ENCODE assay signal across 9 mouse cellular contexts in the genomic region with DNA sequence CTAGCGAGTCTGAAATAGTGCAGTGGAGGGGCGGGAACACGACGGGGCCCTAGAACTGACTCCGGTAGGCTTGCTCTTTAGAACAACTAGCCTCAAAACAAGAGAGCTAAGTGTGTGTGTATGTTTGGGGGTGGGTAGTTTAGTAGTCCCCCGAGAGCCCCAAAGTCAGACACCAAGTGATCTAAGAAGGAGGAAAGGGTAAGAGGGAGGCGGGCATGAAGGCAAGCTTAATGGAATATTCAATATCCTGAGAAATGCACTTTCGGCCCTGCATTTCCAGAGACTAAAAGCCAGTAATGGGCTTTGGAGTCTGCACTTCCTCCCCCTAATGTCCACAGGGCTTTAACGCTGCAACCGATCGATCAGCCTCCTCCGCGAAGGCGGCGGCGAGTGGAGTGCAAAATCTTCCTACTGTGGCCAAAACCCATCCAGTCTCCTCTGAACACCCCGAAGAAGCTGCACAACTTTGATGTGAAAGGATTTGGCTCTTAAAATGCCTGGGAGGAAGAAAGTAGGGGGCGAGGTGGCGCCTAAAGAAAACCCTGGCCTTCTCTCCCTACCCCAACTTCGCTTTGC. TPM values are rescaled to one million over a fixed set of nuclear protein-coding genes. Genes with fewer than 3 reads are reported as not detected.
A peak's percentile ranks its signal among the peaks of the same experiment; 100 is the strongest.
DNase-seq lines count a peak whose midpoint lies in the region; ATAC-seq and TF ChIP-seq lines count a peak whose summit lies in the region.
"Had no signal": no experiment of that assay in that cellular context is flagged by ENCODE, and none has a peak within 500 bp of the region (broad histone marks: within the 10 kb centered on the region; RNA-seq: fewer than 3 reads in every experiment).

No protein-coding gene starts in this region.

- 0 out of 2 replicates have a peak, but pooled peaks have one; percentile 1 for TF ChIP-seq CTCF in forebrain, postnatal 0 days (IDR thresholded peaks at IDR 0.05; ENCODE audit: low read depth)
- no peak for TF ChIP-seq CTCF in kidney, postnatal 0 days (IDR thresholded peaks at IDR 0.05; ENCODE audit: low read depth)

- no peaks in the 10 kb centered on the region for H3K36me3 ChIP-seq in forebrain, postnatal 0 days (ENCODE audit: insufficient read depth)
- no peaks in the 10 kb centered on the region for H3K36me3 ChIP-seq in kidney, postnatal 0 days (ENCODE audit: insufficient read depth, low read length)

- 18% methylated on average over 20 of the region's 20 CpGs for WGBS in forebrain, postnatal 0 days
- 20% methylated on average over 20 of the region's 20 CpGs for WGBS in kidney, postnatal 0 days

- ATAC-seq in forebrain, postnatal 0 days = 0 out of 2 replicates have a peak, but pooled peaks have one; percentile 4
- no peak for ATAC-seq in kidney, postnatal 0 days (replicated peaks; ENCODE audit: low FRiP score, low read depth)

- peaks cover 40% of the 10 kb centered on the region for H3K27me3 ChIP-seq in forebrain, postnatal 0 days (ENCODE audit: insufficient read depth, low read length)
- H3K27me3 ChIP-seq in kidney, postnatal 0 days (ENCODE audit: insufficient read depth, low read length) = no peaks in the 10 kb centered on the region

- no peak overlapping the region for H3K27ac ChIP-seq in forebrain, postnatal 0 days (ENCODE audit: low read depth, low read length)
- H3K27ac ChIP-seq in kidney, postnatal 0 days = peak overlapping the region; percentile 75

- DNase-seq in kidney, adult 9 months = peak; percentile 9
- no peak for DNase-seq in kidney, postnatal 25 days
- no peak for DNase-seq in forebrain, postnatal 0 days
- DNase-seq in kidney, postnatal 0 days (ENCODE audit: low spot score) = no peak
- peak; percentile 37 for DNase-seq in neural tube, embryonic 10.5 days (ENCODE audit: extremely low spot score, low spot score)
- DNase-seq in adipocyte (ENCODE audit: low spot score) = no peak
- DNase-seq in cerebellum, adult 11-12 months = no peak
- no peak for DNase-seq in adrenal gland, postnatal 14 days

- H3K4me1 ChIP-seq in forebrain, postnatal 0 days (ENCODE audit: insufficient read depth) = peaks cover 9% of the 10 kb centered on the region
- H3K4me1 ChIP-seq in kidney, postnatal 0 days (replicated peaks; ENCODE audit: insufficient read depth, low read length) = peaks cover 11% of the 10 kb centered on the region

- peak overlapping the region; percentile 88 for H3K4me2 ChIP-seq in forebrain, postnatal 0 days (ENCODE audit: low read depth)
- peak overlapping the region; percentile 96 for H3K4me2 ChIP-seq in kidney, postnatal 0 days (ENCODE audit: low read length)

- H3K4me3 ChIP-seq in forebrain, postnatal 0 days (ENCODE audit: low read depth, low read length) = 0 out of 2 replicates have a peak overlapping the region, but pooled peaks have one; percentile 42
- peak overlapping the region; percentile 68 for H3K4me3 ChIP-seq in kidney, postnatal 0 days (replicated peaks; ENCODE audit: low read depth, low read length)

- no peak overlapping the region for H3K9ac ChIP-seq in forebrain, postnatal 0 days
- H3K9ac ChIP-seq in kidney, postnatal 0 days (ENCODE audit: low read depth, low read length) = peak overlapping the region; percentile 68; the same call in 1 of the 2 replicates

- no peaks in the 10 kb centered on the region for H3K9me3 ChIP-seq in forebrain, postnatal 0 days (ENCODE audit: low read length)
- H3K9me3 ChIP-seq in kidney, postnatal 0 days (replicated peaks; ENCODE audit: low read length) = no peaks in the 10 kb centered on the region

RNA-seq across cellular contexts. Expression of gene Prkg1, which starts 1.5 kb away (rescaled TPM):
- total RNA-seq in forebrain, postnatal 0 days (2014; rRNA removed) = 9.9 and 10.6 TPM in 2 replicates
- 1.8 and 3.2 TPM in 2 replicates for polyA plus RNA-seq in forebrain, postnatal 0 days (2015; fragmentation: Nextera tagmentation; extraction: Ambion mirVana)
- polyA plus RNA-seq in kidney, postnatal 0 days (2015; fragmentation: Nextera tagmentation; extraction: Ambion mirVana) = 2.3 and 2.8 TPM in 2 replicates
- 8.0 and 8.8 TPM in 2 replicates for total RNA-seq in adrenal gland, postnatal 14 days (2021)
- total RNA-seq: MEL had no signal

Comparison
In these comparisons a context has a peak if more than half of its experiments do, and no peak if none do; other contexts are left out.
1. DNase-seq: peak in kidney, adult 9 months (single experiment) and neural tube, embryonic 10.5 days (single experiment); none in kidney, postnatal 25 days (0 of 2), forebrain, postnatal 0 days (single experiment), kidney, postnatal 0 days (single experiment), adipocyte (single experiment), cerebellum, adult 11-12 months (single experiment) and adrenal gland, postnatal 14 days (single experiment).